Mouse (Mus musculus): ENCODE measurements at regions not wholly inside any gene's neighbourhood (a gene's known extent, or its start where the extent isn't known, plus 50 kb on each side); places are given as distances from the start of the nearest gene placed in this dataset.

DNA sequence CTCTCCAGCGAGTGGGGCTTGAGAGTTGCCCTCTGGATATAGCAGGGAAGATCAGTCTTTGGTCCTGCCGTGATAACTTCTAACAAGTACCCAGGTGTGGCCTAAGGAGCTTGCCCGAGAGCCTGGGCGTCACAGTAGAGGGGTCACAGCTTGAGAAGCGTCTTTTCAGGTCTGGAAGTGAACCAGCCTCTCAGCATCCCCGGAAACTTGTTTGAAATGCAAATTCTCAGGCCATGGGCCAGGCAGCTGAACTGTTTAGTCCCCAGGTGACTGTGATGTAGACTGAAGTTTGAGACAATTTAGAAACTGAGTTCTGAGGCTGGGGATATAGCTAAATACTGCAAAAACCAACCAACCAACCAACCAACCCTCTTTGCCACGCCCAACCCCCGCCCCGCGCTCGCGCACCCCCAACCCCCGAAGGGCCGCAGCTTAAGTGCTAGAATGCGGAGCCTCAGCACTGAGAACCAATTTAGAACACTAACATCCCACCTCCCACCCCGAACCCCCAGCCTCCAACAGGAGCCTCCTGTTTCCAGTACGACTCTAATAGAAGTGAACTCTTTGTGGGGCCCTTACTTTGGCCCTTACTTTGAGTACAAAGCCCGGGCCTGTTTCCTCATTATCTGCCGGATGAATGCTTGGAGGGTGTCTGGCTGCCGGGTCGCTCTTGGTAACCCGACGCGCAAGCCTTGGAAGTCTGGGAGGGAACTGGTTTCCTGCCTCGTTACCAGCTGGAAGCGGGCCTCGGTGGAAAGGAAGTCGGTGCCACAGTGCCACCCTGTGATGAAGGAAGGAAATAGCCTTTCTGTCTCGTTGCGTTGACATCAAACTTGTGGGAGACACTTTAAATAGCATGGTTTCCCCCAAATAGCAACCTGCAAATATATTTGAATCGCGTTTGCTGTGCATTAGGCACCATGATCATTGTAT is 68.1 kb upstream of the Slc1a4 start:
- Histone ChIP-seq H3K9ac (ENCODE audit: control insufficient read depth, low read depth, low read length, poor library complexity, severe bottlenecking) (no peak overlapping the region), H3K36me3 (ENCODE audit: control insufficient read depth in 1 of 2, insufficient read depth in 2 of 2, low read length in 2 of 2) (no peaks in the 10 kb centered on the region), H3K9me3 (replicated peaks; ENCODE audit: insufficient read depth, low read length) (no peaks in the 10 kb centered on the region), H3K27ac (ENCODE audit: control insufficient read depth, low read depth, low read length) (no peak overlapping the region), H3K4me1 (ENCODE audit: control insufficient read depth in 1 of 2, insufficient read depth in 2 of 2, low read length in 2 of 2) (no peaks in the 10 kb centered on the region), H3K79me2 (ENCODE audit: control insufficient read depth, insufficient read depth, low read length, poor library complexity) (no peaks in the 10 kb centered on the region), H3K4me3 (ENCODE audit: control insufficient read depth in 1 of 2, insufficient read depth in 1 of 2, low read depth in 2 of 2, low read length in 2 of 2) (no peak overlapping the region), H3K27me3 (ENCODE audit: control insufficient read depth in 1 of 2, insufficient read depth in 2 of 2, low read length in 2 of 2) (no peaks in the 10 kb centered on the region; a peak in 4 of 4 replicates)
- DNase-seq (ENCODE audit: low read depth, low spot score): peak; percentile 71
- TF ChIP-seq RAD21 (IDR thresholded peaks at IDR 0.05; ENCODE audit: low read depth, low read length) (peak; percentile 90), SMC3 (IDR thresholded peaks at IDR 0.05; ENCODE audit: low read depth, low read length) (peak; percentile 93), CTCF (IDR thresholded peaks at IDR 0.05 in 2 of 3, conservative IDR thresholded peaks at IDR 0.05 in 1 of 3; ENCODE audit: control insufficient read depth in 1 of 3, insufficient read depth in 1 of 3, low read depth in 2 of 3, low read length in 3 of 3, poor library complexity in 1 of 3, severe bottlenecking in 1 of 3) (peak; percentile 37 to 95 (median 83)), ZC3H11A (IDR thresholded peaks at IDR 0.05; ENCODE audit: low read depth, low read length) (peak; percentile 83), GATA1 (IDR thresholded peaks at IDR 0.05; ENCODE audit: low read depth, low read length) (no peak), SIN3A (IDR thresholded peaks at IDR 0.05; ENCODE audit: low read length) (peak; percentile 29; the same call in 1 of the 2 replicates), KAT2A (conservative IDR thresholded peaks at IDR 0.05; ENCODE audit: low read depth, low read length) (no peak)

DNA sequence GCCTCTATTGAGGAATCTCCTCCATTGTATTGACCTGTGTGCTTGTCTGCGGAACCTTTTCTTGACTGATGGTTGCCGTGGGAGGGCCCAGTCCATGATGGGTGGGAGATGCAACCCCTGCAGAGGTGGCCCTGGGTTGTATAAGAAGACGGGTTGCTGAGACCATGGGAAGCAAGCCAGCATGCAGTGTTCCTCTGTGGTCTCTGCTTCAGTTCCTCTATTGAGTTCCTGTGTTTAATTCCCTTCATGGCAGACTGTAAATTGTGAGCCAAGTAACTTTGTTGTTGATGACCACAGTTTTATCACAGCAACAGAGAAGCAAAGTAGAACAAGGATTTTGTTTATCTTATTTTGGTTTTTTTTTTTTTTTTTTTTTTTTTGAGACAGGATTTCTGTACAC is 70.9 kb upstream of the Slc1a4 start:
- DNase-seq (ENCODE audit: low read depth, low spot score): peak; percentile 28
- Histone ChIP-seq H3K79me2 (ENCODE audit: control insufficient read depth, insufficient read depth, low read length, poor library complexity) (no peaks in the 10 kb centered on the region), H3K9ac (ENCODE audit: control insufficient read depth, low read depth, low read length, poor library complexity, severe bottlenecking) (no peak overlapping the region), H3K4me3 (ENCODE audit: control insufficient read depth in 1 of 2, insufficient read depth in 1 of 2, low read depth in 2 of 2, low read length in 2 of 2) (no peak overlapping the region), H3K27me3 (ENCODE audit: control insufficient read depth in 1 of 2, insufficient read depth in 2 of 2, low read length in 2 of 2) (peaks cover 2% of the 10 kb centered on the region in 2 experiments), H3K4me1 (ENCODE audit: control insufficient read depth in 1 of 2, insufficient read depth in 2 of 2, low read length in 2 of 2) (no peaks in the 10 kb centered on the region), H3K27ac (ENCODE audit: control insufficient read depth, low read depth, low read length) (no peak overlapping the region), H3K9me3 (replicated peaks; ENCODE audit: insufficient read depth, low read length) (no peaks in the 10 kb centered on the region), H3K36me3 (ENCODE audit: control insufficient read depth in 1 of 2, insufficient read depth in 2 of 2, low read length in 2 of 2) (no peaks in the 10 kb centered on the region)
- TF ChIP-seq MAX (IDR thresholded peaks at IDR 0.05; ENCODE audit: low read length): no peak
- TF ChIP-seq ELF1 (IDR thresholded peaks at IDR 0.05; ENCODE audit: low read depth, low read length): no peak
- no peak for TF ChIP-seq RCOR1 (IDR thresholded peaks at IDR 0.05; ENCODE audit: low read depth, low read length)
- TF ChIP-seq RAD21 (IDR thresholded peaks at IDR 0.05; ENCODE audit: low read depth, low read length): no peak
- TF ChIP-seq MAZ (IDR thresholded peaks at IDR 0.05; ENCODE audit: low read depth, low read length): no peak
- no peak for TF ChIP-seq USF1 (IDR thresholded peaks at IDR 0.05; ENCODE audit: low read depth, low read length)
- no peak for TF ChIP-seq CHD1 (IDR thresholded peaks at IDR 0.05; ENCODE audit: low read depth, low read length)

DNA sequence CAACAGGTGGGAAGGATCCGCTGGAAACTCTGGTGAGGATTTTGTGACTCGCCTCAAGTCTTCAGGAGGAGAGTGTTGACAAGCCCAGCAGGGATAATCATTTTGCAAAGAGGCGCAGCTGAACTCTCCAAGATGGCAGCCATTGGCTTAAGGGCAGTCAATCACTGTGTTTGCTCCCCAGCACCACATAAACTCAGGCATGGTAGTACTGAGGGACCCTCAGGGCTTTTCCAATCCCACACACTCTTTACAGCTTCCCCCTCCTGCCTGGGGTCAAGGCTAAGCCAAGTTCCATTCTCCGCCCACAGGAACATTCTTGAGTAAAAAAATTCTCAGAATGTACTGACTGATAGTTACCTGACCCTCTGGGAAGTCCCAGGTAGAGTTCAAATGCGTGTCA is 72.0 kb upstream of the Slc1a4 start:
- no peak overlapping the region for H3K9ac ChIP-seq (ENCODE audit: control insufficient read depth, low read depth, low read length, poor library complexity, severe bottlenecking)
- H3K36me3 ChIP-seq (ENCODE audit: control insufficient read depth in 1 of 2, insufficient read depth in 2 of 2, low read length in 2 of 2): no peaks in the 10 kb centered on the region
- H3K4me3 ChIP-seq (ENCODE audit: control insufficient read depth in 1 of 2, insufficient read depth in 1 of 2, low read depth in 2 of 2, low read length in 2 of 2): no peak overlapping the region
- peaks cover 2% of the 10 kb centered on the region in 2 experiments for H3K27me3 ChIP-seq (ENCODE audit: control insufficient read depth in 1 of 2, insufficient read depth in 2 of 2, low read length in 2 of 2)
- no peaks in the 10 kb centered on the region for H3K9me3 ChIP-seq (replicated peaks; ENCODE audit: insufficient read depth, low read length)
- H3K4me1 ChIP-seq (ENCODE audit: control insufficient read depth in 1 of 2, insufficient read depth in 2 of 2, low read length in 2 of 2): no peaks in the 10 kb centered on the region
- DNase-seq (ENCODE audit: low read depth, low spot score): no peak
- H3K79me2 ChIP-seq (ENCODE audit: control insufficient read depth, insufficient read depth, low read length, poor library complexity): no peaks in the 10 kb centered on the region
- H3K27ac ChIP-seq (ENCODE audit: control insufficient read depth, low read depth, low read length): no peak overlapping the region
- TF ChIP-seq USF1 (IDR thresholded peaks at IDR 0.05; ENCODE audit: low read depth, low read length) (no peak), USF2 (IDR thresholded peaks at IDR 0.05; ENCODE audit: borderline replicate concordance in 1 of 2, insufficient read depth in 1 of 2, low read depth in 1 of 2, low read length in 2 of 2) (no peak), ZC3H11A (IDR thresholded peaks at IDR 0.05; ENCODE audit: low read depth, low read length) (no peak), MYC (IDR thresholded peaks at IDR 0.05; ENCODE audit: low read depth, low read length) (no peak), ZNF384 (IDR thresholded peaks at IDR 0.05; ENCODE audit: low read depth, low read length) (no peak), POLR2AphosphoS5 (IDR thresholded peaks at IDR 0.05; ENCODE audit: borderline replicate concordance, low read depth, low read length) (no peak), MXI1 (IDR thresholded peaks at IDR 0.05; ENCODE audit: low read depth, low read length) (no peak), NRF1 (IDR thresholded peaks at IDR 0.05; ENCODE audit: insufficient read depth, low read depth, low read length, poor library complexity, severe bottlenecking) (no peak), UBTF (IDR thresholded peaks at IDR 0.05; ENCODE audit: borderline replicate concordance, insufficient read depth, low read depth, low read length) (no peak), CHD2 (IDR thresholded peaks at IDR 0.05; ENCODE audit: low read length) (no peak), SMC3 (IDR thresholded peaks at IDR 0.05; ENCODE audit: low read depth, low read length) (no peak), SIN3A (IDR thresholded peaks at IDR 0.05; ENCODE audit: low read length) (no peak), MYB (IDR thresholded peaks at IDR 0.05; ENCODE audit: low read depth, low read length) (no peak), TAL1 (IDR thresholded peaks at IDR 0.05; ENCODE audit: low read length) (no peak)

Data from MEL (cell line).